Mouse (Mus musculus) C2C12 (cell line): ENCODE data around the gene Fkrp.

Source experiments
- CTCF ChIP-seq: IDR thresholded peaks from one replicate; pipeline ENCODE4 v1.5.1; 2011; ENCODE audit not compliant: control insufficient read depth, insufficient read depth, insufficient read length
- FOSL1 ChIP-seq: IDR thresholded peaks from one replicate; pipeline ENCODE4 v1.8.0; 2011; ENCODE audit warnings: mild to moderate bottlenecking, low read length; ENCODE audit not compliant: poor library complexity, insufficient read depth, severe bottlenecking
- MAX ChIP-seq: IDR thresholded peaks from one replicate; pipeline ENCODE4 v1.6.1; 2011; ENCODE audit warnings: mild to moderate bottlenecking, control low read depth
- MYOD1 ChIP-seq: IDR thresholded peaks from one replicate; pipeline ENCODE4 v1.6.1; 2011; ENCODE audit warnings: low read depth; ENCODE audit not compliant: control insufficient read depth, insufficient read length
- USF1 ChIP-seq: IDR thresholded peaks from one replicate; pipeline ENCODE4 v1.6.1; 2011; ENCODE audit warnings: low read depth, mild to moderate bottlenecking, control low read depth, moderate library complexity

- TF ChIP-seq CTCF (no peak), USF1 (no peak), FOSL1 (no peak), MAX (no peak), MYOD1 (no peak)
Observed at GRCm38 (mm10) chr7:16815351-16815941, 1.1 kb downstream of the Fkrp start, which contains the start of gene Strn4.
